ENCODE assay signal across 10 mouse cellular contexts in genomic region chr8:113985471-113985870, GRCm38 (mm10).
DNase-seq lines count a peak whose midpoint lies in the region; ATAC-seq and TF ChIP-seq lines count a peak whose summit lies in the region.
"Had no signal": no experiment of that assay in that cellular context is flagged by ENCODE, and none has a peak within 500 bp of the region (broad histone marks: within the 10 kb centered on the region; RNA-seq: fewer than 3 reads in every experiment).

No protein-coding gene starts in this region.

- TF ChIP-seq CTCF in kidney, postnatal 0 days (IDR thresholded peaks at IDR 0.05; ENCODE audit: low read depth), result no peak

- no peaks in the 10 kb centered on the region for H3K36me3 ChIP-seq in kidney, postnatal 0 days (ENCODE audit: insufficient read depth, low read length)
- H3K36me3 ChIP-seq in limb, embryonic 12.5 days, result no peaks in the 10 kb centered on the region
- H3K36me3 ChIP-seq in neural tube, embryonic 15.5 days, result no peaks in the 10 kb centered on the region

- no peak overlapping the region for H3K9ac ChIP-seq in kidney, postnatal 0 days (ENCODE audit: low read depth, low read length)
- no peak overlapping the region for H3K9ac ChIP-seq in limb, embryonic 12.5 days (replicated peaks)
- H3K9ac ChIP-seq in neural tube, embryonic 15.5 days (replicated peaks), result no peak overlapping the region
- H3K9ac ChIP-seq: forebrain, postnatal 0 days had no signal

- peak; percentile 1 for DNase-seq in gastrocnemius, adult 18-20 months (ENCODE audit: low spot score)
- DNase-seq in gastrocnemius, postnatal 14 days, result no peak
- no peak for DNase-seq in kidney, postnatal 0 days (ENCODE audit: low spot score)
- DNase-seq in kidney, adult 8-10 months, result no peak
- no peak for DNase-seq in cerebellum, adult 9-11 months
- DNase-seq in thymus, postnatal 0 days (ENCODE audit: low spot score), result no peak

- WGBS in kidney, postnatal 0 days, result 6% methylated on average over 11 of the region's 11 CpGs
- 19% methylated on average over 11 of the region's 11 CpGs for WGBS in limb, embryonic 12.5 days
- WGBS in neural tube, embryonic 15.5 days, result 19% methylated on average over 11 of the region's 11 CpGs

- H3K4me1 ChIP-seq in kidney, postnatal 0 days (replicated peaks; ENCODE audit: insufficient read depth, low read length), result 0 out of 2 replicates have a peak, but pooled peaks cover 3% of the 10 kb centered on the region
- peaks cover 36% of the 10 kb centered on the region for H3K4me1 ChIP-seq in limb, embryonic 12.5 days (replicated peaks)
- peaks cover 14% of the 10 kb centered on the region for H3K4me1 ChIP-seq in neural tube, embryonic 15.5 days

- H3K4me3 ChIP-seq in kidney, postnatal 0 days (replicated peaks; ENCODE audit: low read depth, low read length), result no peak overlapping the region
- no peak overlapping the region for H3K4me3 ChIP-seq in limb, embryonic 12.5 days (replicated peaks)
- H3K4me3 ChIP-seq in neural tube, embryonic 15.5 days (replicated peaks), result no peak overlapping the region

- H3K27ac ChIP-seq in kidney, postnatal 0 days, result no peak overlapping the region
- no peak overlapping the region for H3K27ac ChIP-seq in limb, embryonic 12.5 days
- H3K27ac ChIP-seq in neural tube, embryonic 15.5 days (replicated peaks), result no peak overlapping the region
- H3K27ac ChIP-seq: hindbrain, postnatal 0 days had no signal

- H3K9me3 ChIP-seq in kidney, postnatal 0 days (replicated peaks; ENCODE audit: low read length), result no peaks in the 10 kb centered on the region
- no peaks in the 10 kb centered on the region for H3K9me3 ChIP-seq in limb, embryonic 12.5 days
- no peaks in the 10 kb centered on the region for H3K9me3 ChIP-seq in neural tube, embryonic 15.5 days (replicated peaks)

- ATAC-seq in kidney, postnatal 0 days (replicated peaks; ENCODE audit: low FRiP score, low read depth), result no peak
- ATAC-seq in limb, embryonic 12.5 days (ENCODE audit: insufficient number of reproducible peaks, insufficient read depth, low FRiP score, low TSS enrichment, low read depth), result no peak
- ATAC-seq in neural tube, embryonic 15.5 days (ENCODE audit: low FRiP score), result no peak
- ATAC-seq: forebrain, postnatal 0 days; hindbrain, postnatal 0 days had no signal

- 0 out of 2 replicates have a peak, but pooled peaks cover 4% of the 10 kb centered on the region for H3K27me3 ChIP-seq in kidney, postnatal 0 days (ENCODE audit: insufficient read depth, low read length)
- peaks cover 57% of the 10 kb centered on the region for H3K27me3 ChIP-seq in limb, embryonic 12.5 days
- H3K27me3 ChIP-seq in neural tube, embryonic 15.5 days (replicated peaks), result no peaks in the 10 kb centered on the region; the same call in none of the 2 replicates

- H3K4me2 ChIP-seq in kidney, postnatal 0 days (ENCODE audit: low read length), result peak overlapping the region; percentile 6
- peak overlapping the region; percentile 25 for H3K4me2 ChIP-seq in limb, embryonic 12.5 days
- peak overlapping the region; percentile 39 for H3K4me2 ChIP-seq in neural tube, embryonic 15.5 days

- intact Hi-C loops in gastrocnemius, postnatal 14 days (cut with DNase I; ENCODE audit: low total_unique reads), result no loop called here
